Mouse (Mus musculus): ENCODE measurements around the gene Uvrag.
A peak's percentile ranks its signal among the peaks of the same experiment; 100 is the strongest.

Uvrag gene

GRCm38 (mm10) chr7:99020353-99020752 lies 120.6 kb downstream of the Uvrag start:
- DNase-seq (ENCODE audit: low spot score), result peak; percentile 31

DNA sequence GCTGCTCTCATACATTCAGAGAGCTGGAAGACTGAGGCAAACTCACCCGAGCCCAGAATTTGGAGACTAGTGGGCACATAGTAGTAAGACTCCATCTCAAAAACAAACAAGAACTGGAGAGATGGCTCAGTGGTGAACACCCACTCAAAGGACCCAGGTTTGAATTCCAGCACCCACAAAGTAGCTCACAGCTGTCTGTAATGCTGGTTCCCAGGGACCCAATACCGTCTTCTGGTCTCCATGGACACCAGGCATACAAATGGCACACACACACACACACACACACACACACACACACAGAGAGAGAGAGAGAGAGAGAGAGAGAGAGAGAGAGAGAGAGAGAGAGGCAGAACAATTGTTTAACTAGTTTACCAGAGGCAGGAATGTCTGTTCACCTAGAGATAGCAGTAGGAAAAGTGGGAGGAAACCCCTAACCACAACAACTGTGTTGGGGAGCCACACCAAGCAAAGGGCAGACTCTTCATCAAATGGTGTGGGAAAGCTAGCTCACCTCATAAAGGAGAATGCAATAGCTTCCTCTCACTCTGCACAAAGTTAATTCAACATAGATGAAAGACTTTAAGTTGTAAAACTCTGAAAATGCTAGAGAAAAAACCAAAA lies 123.6 kb downstream of the Uvrag start:
- no peak for DNase-seq (ENCODE audit: low spot score)

DNA sequence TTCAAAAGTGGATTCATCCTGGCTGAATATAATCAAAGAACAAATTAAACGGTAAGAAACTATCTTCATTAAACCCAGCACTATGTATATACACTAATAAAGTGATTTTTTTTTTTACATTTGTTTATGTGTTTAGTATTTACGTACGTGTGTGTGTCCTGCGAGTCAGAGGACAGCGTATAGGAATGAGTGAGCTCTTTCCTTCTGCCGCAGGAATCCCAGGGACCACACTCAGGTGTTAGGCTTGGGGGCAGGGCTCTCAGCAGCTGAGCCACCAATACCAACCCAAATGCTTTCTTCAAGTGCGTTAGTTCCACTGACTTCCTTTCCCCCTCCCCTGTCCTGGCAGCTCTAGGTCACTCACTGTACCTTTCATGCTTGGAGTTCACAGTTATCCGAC lies 125.0 kb downstream of the Uvrag start:
- DNase-seq (ENCODE audit: low spot score), result no peak

DNA sequence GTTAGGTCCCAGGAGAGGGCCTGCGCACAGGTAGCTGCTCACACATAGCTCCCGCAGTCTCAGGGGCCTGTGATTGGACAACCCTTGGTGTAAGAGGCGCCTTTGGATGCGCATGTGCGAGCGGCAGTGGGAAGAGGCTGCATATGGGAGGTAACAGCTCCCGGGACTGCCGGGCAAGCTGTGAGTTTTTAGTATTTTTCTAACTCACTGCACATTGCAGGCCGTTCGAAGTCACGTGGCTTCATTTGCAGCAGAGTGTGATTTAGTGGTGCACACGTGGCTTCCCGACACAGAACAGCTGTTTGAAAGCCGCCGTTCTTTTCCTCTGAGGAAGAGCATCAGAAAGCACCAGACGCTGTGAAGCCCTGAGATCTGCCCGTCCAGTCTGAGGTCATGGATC lies 125.5 kb downstream of the Uvrag start:
- peak; percentile 45 for DNase-seq (ENCODE audit: low spot score)

DNA sequence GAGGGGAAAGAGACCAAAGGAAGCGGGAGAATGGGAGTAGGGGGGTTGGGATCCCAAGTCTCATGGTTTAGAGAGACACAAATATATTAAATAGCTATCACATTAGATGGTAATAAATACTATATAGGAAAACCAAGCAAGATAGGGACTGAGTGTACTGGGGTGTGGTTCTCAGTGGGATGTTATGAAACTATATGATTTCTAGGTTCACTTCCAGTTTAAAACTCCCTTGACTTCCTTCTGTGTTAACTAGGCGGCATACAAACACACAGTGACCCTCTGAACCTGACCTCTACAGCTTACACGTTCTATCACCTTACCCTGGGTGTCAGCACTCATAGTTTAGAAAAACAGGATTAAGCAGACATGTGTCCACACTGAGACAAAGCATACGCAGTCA lies 126.3 kb downstream of the Uvrag start:
- DNase-seq (ENCODE audit: low spot score), result peak; percentile 25

DNA sequence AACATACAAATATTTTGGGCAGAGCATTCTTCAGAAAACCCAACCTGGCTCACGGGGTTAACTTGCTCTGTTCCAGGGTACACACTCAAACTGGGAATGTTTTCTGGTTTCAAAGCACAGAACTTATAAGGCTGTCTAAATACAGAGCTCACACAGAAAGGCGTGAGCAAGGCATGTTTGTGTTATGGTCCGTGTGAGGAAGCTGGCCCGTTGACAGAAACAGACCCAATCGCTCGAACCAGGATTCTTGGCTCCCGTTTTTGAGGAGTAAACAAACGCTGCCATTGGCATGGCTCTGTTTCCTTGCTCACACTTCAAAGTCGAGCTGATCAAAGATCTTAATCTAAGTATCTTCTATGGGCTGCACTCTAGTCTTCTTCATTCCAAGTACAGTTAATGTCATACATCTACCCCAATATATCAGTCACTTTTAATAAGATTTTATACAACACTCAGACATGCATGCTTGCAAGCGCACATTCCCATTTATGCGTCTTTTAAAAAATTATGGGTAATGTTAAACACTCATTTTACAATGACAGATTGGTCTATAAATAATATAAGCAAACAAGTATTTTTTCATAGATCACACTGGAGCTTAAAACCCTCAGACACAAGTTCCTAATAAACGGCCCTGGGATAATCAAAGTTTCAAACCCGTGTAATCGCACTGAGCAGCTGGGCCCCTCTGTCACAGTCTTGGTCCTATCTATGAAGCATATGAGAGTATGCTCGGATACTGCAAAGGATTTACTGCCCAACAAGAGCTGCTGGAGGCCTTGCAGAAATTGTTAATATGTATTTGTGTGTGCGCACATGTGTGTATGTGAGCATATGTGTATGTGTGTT lies 133.2 kb downstream of the Uvrag start:
- DNase-seq (ENCODE audit: low spot score), result no peak

- no peak for DNase-seq (ENCODE audit: low spot score)
Observed at GRCm38 (mm10) chr7:99003231-99003630, 137.7 kb downstream of the Uvrag start.

DNA sequence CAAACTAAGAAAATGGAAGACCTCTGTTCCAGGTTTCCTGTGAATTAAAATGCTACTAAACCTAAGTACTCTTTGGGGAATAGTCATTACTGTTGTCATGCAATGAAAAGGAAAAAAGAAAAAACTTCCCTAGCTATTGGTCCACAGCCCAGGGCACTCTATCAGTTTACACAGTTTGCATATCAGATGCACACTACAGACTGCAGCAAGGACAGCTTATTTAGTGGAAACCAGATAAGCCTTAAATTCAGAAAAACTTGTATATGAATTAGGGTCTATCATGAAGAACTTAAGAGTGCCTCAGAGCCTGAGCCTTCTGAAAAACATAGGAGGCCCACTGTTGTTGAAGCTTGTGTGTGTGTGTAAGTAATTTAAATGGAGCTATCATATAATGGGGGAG lies 142.2 kb downstream of the Uvrag start:
- DNase-seq (ENCODE audit: low spot score), result no peak

- no peak for DNase-seq (ENCODE audit: low spot score)
Observed at GRCm38 (mm10) chr7:98997760-98998159, 143.2 kb downstream of the Uvrag start.

GRCm38 (mm10) chr7:98996791-98997190 lies 144.2 kb downstream of the Uvrag start:
- DNase-seq (ENCODE audit: low spot score), result no peak

DNA sequence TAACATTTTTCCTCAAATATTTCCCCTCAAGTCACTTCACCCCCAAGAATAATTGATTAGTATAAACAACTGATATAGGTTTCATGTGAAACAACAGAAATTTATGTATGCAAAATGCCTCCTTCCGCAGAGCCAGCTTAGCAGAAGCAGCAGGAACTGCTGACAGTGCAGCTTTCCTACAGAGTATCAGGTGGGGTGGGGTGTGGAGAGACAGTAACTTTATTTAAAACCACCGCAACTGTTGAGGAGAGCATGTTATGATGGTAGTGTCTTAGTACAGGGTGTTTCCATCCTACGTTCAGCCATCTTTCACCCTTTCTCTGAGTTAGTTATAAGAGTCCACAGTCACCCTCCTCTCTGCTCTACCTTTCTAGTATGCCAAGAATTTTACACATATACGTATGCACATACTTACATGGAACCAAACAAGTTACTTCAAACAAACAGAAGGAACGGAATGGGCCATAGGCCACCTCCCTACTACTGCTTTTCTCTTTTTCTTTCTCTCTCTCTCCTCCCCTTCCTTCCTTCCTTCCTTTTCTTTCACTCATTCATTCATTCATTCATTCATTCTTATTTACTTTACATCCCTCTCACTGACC lies 145.7 kb downstream of the Uvrag start:
- no peak for DNase-seq (ENCODE audit: low spot score)

DNA sequence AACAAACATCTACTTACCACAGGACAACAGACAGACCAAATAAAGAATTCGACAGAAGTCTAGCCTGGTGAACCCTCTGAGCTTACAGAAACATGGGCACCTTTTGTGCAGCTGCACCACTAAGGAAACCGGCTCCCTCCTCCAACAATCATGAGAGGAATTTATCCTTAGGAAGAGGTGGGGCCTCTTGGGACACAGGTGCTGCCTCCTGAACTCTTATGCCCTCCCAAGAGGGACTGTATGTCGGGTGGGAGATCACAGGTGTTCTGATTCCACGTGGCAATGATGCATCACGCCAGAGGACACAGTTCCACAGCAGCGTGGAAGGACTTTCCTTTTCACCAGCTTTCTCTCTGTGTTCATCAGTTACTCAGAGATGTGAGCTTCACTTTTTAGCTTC lies 146.8 kb downstream of the Uvrag start:
- no peak for DNase-seq (ENCODE audit: low spot score)

GRCm38 (mm10) chr7:98993395-98993794 lies 147.5 kb downstream of the Uvrag start:
- no peak for DNase-seq (ENCODE audit: low spot score)

- no peak for DNase-seq (ENCODE audit: low spot score)
Observed at GRCm38 (mm10) chr7:98991204-98991761, 149.7 kb downstream of the Uvrag start.

- no peak for DNase-seq (ENCODE audit: low spot score)
Observed at GRCm38 (mm10) chr7:98990510-98990909, 150.4 kb downstream of the Uvrag start.

DNA sequence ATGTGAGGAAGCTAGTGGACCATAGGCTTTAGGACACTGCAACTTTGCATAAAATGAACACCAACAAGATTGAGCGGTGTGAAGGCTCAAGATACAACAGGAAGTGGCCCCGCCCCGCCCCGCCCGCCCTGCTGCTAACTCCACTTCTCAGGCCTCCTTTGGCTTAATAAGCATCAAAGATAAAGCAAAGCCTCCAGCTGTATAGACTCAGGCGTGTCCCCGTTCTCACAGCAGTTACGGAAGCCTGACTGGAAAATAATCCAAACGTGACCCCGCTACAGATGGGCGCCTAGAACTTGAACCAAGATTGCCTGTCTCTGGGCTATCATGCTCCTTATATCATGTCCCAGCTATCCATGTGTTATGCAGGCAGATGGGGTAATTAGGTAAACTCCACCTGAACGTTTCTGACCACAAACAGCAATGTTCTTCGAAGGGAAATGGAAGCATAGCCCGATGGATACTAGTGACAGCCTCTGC lies 153.9 kb downstream of the Uvrag start:
- DNase-seq (ENCODE audit: low spot score), result no peak

- no peak for DNase-seq (ENCODE audit: low spot score)
Observed at GRCm38 (mm10) chr7:98985935-98986334, 155.0 kb downstream of the Uvrag start.

- DNase-seq (ENCODE audit: low spot score), result no peak
Observed at GRCm38 (mm10) chr7:98985489-98985888, 155.5 kb downstream of the Uvrag start.

DNA sequence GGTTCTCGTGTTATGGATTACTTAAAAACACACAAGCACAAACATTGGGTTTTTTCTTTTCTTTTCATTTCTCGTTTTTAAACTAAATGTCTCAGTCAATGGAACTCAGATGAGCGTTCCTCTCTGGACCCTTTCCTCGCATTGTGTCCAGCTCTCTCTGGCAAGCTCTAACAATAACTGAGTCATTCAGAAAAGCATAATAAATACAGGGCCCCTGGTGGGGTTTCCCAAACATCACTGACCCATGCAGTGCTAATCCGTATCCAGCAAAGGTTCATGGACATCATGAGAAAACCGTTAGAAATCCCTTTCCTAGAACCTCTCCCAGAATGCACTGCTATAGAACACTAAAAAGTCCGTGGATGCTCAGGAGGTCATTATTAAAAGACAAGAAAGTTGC lies 156.6 kb downstream of the Uvrag start:
- no peak for DNase-seq (ENCODE audit: low spot score)

DNA sequence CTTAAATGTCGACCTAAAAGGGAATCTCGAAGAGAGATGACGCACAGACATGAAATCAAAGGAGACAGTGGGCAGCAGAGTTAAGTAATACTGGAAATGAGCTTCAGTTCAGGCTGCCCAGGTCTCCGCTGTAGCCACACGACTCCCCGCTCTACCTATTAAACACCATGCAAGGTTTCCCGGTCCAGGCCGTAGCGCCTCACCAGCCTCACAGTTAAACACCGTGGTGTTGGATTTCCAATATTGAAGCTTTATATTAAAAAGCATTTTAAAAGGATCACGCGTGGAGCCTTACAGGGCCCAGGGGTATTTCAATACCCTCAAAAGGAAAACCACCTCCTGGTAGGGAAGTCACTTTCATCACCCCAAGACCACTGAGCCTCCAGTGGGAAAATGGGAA lies 157.9 kb downstream of the Uvrag start:
- no peak for DNase-seq (ENCODE audit: low spot score)

DNA sequence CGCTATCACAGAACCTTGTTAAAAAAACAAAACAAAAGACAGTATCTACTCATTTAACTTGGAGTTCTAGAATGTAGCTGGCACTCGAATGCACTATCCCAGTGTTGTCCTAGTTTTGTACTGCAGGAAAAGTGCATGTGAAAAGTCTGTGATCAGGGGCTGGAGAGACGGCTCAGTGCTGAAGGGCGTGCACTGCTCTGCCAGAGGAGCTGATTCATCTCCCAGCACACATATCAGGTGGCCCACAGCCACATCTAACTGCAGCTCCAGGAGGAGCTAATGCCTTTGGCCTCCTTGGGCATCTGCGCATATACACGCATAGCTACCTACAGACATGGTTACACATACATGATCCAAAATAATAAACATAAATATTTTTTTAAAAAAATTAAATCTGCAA lies 159.5 kb downstream of the Uvrag start:
- DNase-seq (ENCODE audit: low spot score), result no peak

DNA sequence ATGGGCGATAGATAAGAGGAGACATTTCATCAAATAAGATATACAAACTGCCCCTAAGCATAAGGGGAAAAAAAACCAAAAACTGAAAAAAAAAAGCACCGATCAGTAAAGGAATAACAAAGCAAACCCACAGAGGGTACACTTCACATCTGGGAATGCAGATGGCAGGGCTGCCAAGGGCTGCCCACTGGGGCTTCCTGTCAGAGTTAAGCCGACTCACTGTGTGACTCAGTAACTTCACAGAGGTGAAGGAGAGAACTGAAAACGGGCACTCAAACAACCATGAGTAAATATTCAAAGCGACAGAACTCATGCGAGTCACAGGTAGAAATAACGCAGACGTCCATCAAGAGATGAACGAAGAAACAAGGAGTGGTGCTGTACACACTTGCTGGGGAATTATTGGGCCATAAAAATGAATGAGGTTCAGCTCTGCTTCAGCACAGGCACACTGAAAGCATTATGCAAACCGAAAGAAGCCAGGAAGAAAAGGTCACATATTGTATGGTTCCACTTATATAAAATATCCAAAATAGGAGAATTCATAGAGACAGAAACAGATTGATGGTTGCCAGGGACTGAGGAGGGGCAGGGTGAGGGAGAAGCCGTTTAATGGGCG lies 164.0 kb downstream of the Uvrag start:
- DNase-seq (ENCODE audit: low spot score), result no peak

All from embryo, embryonic 10 days (tissue).